Mouse (Mus musculus): ENCODE results near the gene Adcy9. TPM values are rescaled to one million over a fixed set of nuclear protein-coding genes. Genes with fewer than 3 reads are reported as not detected.

Adcy9 gene
- total and polyA plus RNA-seq, 2 experiments from 2014 or later, result 4.1 to 31.6 TPM

- H3K4me1 ChIP-seq (ENCODE audit: insufficient read depth, low read length), result peaks cover 34% of the 10 kb centered on the region
- no peaks in the 10 kb centered on the region for H3K36me3 ChIP-seq (ENCODE audit: insufficient read depth, low read length)
- peak overlapping the region; percentile 63 for H3K4me3 ChIP-seq (ENCODE audit: low read depth, low read length)
- no peak for TF ChIP-seq CTCF (IDR thresholded peaks at IDR 0.05)
- H3K27ac ChIP-seq (ENCODE audit: low read depth, low read length), result no peak overlapping the region
- no peak overlapping the region for H3K9ac ChIP-seq (replicated peaks; ENCODE audit: low read length, poor library complexity, severe bottlenecking)
- peak overlapping the region; percentile 95 for H3K4me2 ChIP-seq (ENCODE audit: low read depth, low read length, poor library complexity, severe bottlenecking)
- ATAC-seq (ENCODE audit: low FRiP score), result no peak
- DNase-seq (ENCODE audit: low spot score), result no peak
- no peaks in the 10 kb centered on the region for H3K27me3 ChIP-seq (ENCODE audit: insufficient read depth, low read length)
- no peaks in the 10 kb centered on the region for H3K9me3 ChIP-seq (ENCODE audit: low read length)
- WGBS, result 93% methylated on average over 11 of the region's 11 CpGs
These were observed 2.2 kb downstream of the Adcy9 start for GRCm38 (mm10) chr16:4418072-4418471.

DNA sequence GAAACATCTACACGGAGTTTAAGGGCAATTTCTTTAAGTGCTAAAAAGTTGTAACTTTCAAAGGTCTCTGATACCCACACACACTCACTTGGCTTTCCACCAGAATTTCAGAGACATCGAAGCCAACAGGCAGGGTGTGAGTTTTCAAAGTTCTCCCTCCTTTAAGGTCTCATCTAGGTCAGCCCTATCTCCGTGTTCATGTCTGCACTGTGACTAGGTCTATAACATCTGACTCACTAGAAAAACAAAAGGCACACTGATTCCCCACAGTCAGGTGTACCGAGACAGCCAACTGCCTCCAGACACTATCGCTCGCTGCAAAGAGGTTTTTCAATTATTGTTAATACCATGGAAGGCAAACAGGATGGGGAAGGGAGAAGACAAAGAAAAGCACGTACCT, 2.8 kb downstream of the Adcy9 start:
- no peaks in the 10 kb centered on the region for H3K36me3 ChIP-seq (ENCODE audit: insufficient read depth, low read length)
- H3K4me1 ChIP-seq (ENCODE audit: insufficient read depth, low read length), result peaks cover 34% of the 10 kb centered on the region
- H3K9ac ChIP-seq (replicated peaks; ENCODE audit: low read length, poor library complexity, severe bottlenecking), result no peak overlapping the region
- H3K4me2 ChIP-seq (ENCODE audit: low read depth, low read length, poor library complexity, severe bottlenecking), result peak overlapping the region; percentile 95
- H3K27ac ChIP-seq (ENCODE audit: low read depth, low read length), result no peak overlapping the region
- H3K9me3 ChIP-seq (ENCODE audit: low read length), result no peaks in the 10 kb centered on the region
- no peak for ATAC-seq (ENCODE audit: low FRiP score)
- 75% methylated on average over 7 of the region's 7 CpGs for WGBS
- no peaks in the 10 kb centered on the region for H3K27me3 ChIP-seq (ENCODE audit: insufficient read depth, low read length)
- DNase-seq (ENCODE audit: low spot score), result no peak
- peak overlapping the region; percentile 63; the same call in 1 of the 2 replicates for H3K4me3 ChIP-seq (ENCODE audit: low read depth, low read length)
- no peak for TF ChIP-seq CTCF (IDR thresholded peaks at IDR 0.05)

- no peak for DNase-seq (ENCODE audit: low spot score)
- H3K9ac ChIP-seq (replicated peaks; ENCODE audit: low read length, poor library complexity, severe bottlenecking), result no peak overlapping the region
- H3K36me3 ChIP-seq (ENCODE audit: insufficient read depth, low read length), result no peaks in the 10 kb centered on the region
- H3K4me1 ChIP-seq (ENCODE audit: insufficient read depth, low read length), result peaks cover 34% of the 10 kb centered on the region
- ATAC-seq (ENCODE audit: low FRiP score), result no peak
- TF ChIP-seq CTCF (IDR thresholded peaks at IDR 0.05), result no peak
- H3K9me3 ChIP-seq (ENCODE audit: low read length), result no peaks in the 10 kb centered on the region
- H3K27me3 ChIP-seq (ENCODE audit: insufficient read depth, low read length), result no peaks in the 10 kb centered on the region
- H3K4me2 ChIP-seq (ENCODE audit: low read depth, low read length, poor library complexity, severe bottlenecking), result peak overlapping the region; percentile 95
- no peak overlapping the region for H3K27ac ChIP-seq (ENCODE audit: low read depth, low read length)
- H3K4me3 ChIP-seq (ENCODE audit: low read depth, low read length), result peak overlapping the region; percentile 18
- 76% methylated on average over 8 of the region's 8 CpGs for WGBS
These were observed 5.3 kb downstream of the Adcy9 start for GRCm38 (mm10) chr16:4414881-4415585.

DNA sequence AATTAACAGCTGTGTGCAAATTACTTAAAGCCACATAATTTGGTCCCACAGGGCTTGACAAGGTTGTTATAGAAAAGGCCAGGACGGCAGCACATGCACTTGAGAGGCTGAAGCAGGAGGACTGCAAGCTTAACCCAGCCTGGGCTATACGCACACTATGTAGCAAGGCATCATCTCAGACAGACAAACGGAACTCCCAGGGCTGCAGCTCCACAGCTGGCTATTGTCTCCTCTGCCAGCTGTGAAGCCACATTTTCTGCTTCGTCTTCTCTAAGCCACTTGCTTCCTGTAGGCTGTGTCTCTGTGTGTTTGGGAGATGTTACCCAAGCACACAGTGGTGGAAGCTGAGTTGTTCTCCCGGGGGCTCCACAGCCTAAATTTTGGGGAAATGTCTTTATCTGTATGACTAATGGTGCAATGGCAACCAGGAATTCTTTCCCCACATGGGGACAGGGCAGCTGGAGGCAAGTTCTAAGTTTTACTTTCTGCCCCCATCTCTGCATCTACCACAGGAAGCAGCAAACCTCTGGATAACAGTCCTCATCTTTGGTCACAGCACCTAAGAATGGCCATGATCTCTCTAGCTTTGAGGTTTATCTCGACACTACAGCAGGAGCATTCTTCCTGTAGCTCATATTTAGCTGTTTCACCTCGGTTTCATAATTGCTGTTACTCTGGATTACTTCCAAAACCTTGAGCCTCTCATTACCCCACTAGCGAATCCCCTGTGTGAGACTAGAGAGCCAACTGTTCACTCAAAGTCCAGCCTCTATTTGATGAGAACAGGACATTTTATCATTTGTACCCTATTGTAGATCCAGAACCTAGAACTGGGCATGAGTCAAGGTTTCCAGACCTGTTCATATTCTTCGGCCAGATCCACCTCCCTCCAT, 6.1 kb downstream of the Adcy9 start:
- Histone ChIP-seq H3K4me3 (ENCODE audit: low read depth, low read length) (peak overlapping the region; percentile 18; the same call in 1 of the 2 replicates), H3K36me3 (ENCODE audit: insufficient read depth, low read length) (no peaks in the 10 kb centered on the region), H3K4me1 (ENCODE audit: insufficient read depth, low read length) (peaks cover 34% of the 10 kb centered on the region), H3K9me3 (ENCODE audit: low read length) (no peaks in the 10 kb centered on the region), H3K27me3 (ENCODE audit: insufficient read depth, low read length) (no peaks in the 10 kb centered on the region), H3K4me2 (ENCODE audit: low read depth, low read length, poor library complexity, severe bottlenecking) (peak overlapping the region; percentile 95), H3K27ac (ENCODE audit: low read depth, low read length) (no peak overlapping the region), H3K9ac (replicated peaks; ENCODE audit: low read length, poor library complexity, severe bottlenecking) (no peak overlapping the region)
- WGBS, result 70% methylated on average over 9 of the region's 9 CpGs
- TF ChIP-seq CTCF (IDR thresholded peaks at IDR 0.05), result no peak
- ATAC-seq (ENCODE audit: low FRiP score) (no peak), DNase-seq (ENCODE audit: low spot score) (no peak)

DNA sequence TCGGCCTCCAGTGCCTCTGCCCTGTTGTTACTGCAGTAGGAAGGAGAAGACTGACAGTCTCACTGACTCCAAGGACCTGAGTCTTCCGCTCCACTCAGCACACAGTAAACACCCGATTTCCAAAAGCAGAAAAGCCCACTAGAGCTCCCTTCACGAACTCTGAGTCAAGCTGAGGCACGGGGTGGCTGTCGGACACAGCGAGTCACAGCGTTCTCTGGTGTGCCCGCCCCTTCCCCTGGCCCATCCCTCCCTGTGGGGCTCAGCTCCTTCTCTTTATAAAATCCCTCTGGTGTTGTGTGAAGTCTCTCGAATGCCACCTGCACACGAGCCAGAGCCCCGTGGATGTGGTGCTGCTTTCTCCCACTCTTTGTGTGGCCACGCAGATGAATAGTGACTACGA, 7.0 kb downstream of the Adcy9 start:
- no peaks in the 10 kb centered on the region for H3K36me3 ChIP-seq (ENCODE audit: insufficient read depth, low read length)
- no peaks in the 10 kb centered on the region for H3K9me3 ChIP-seq (ENCODE audit: low read length)
- DNase-seq (ENCODE audit: low spot score), result no peak
- no peak for TF ChIP-seq CTCF (IDR thresholded peaks at IDR 0.05)
- H3K9ac ChIP-seq (replicated peaks; ENCODE audit: low read length, poor library complexity, severe bottlenecking), result no peak overlapping the region
- no peak overlapping the region for H3K4me2 ChIP-seq (ENCODE audit: low read depth, low read length, poor library complexity, severe bottlenecking)
- peaks cover 28% of the 10 kb centered on the region for H3K4me1 ChIP-seq (ENCODE audit: insufficient read depth, low read length)
- WGBS, result 47% methylated on average over 14 of the region's 14 CpGs
- H3K4me3 ChIP-seq (ENCODE audit: low read depth, low read length), result no peak overlapping the region
- H3K27me3 ChIP-seq (ENCODE audit: insufficient read depth, low read length), result no peaks in the 10 kb centered on the region
- no peak overlapping the region for H3K27ac ChIP-seq (ENCODE audit: low read depth, low read length)
- ATAC-seq (ENCODE audit: low FRiP score), result no peak

GRCm38 (mm10) chr16:4412298-4412697, 8.0 kb downstream of the Adcy9 start:
- TF ChIP-seq CTCF (IDR thresholded peaks at IDR 0.05), result no peak
- H3K27me3 ChIP-seq (ENCODE audit: insufficient read depth, low read length), result no peaks in the 10 kb centered on the region
- H3K4me2 ChIP-seq (ENCODE audit: low read depth, low read length, poor library complexity, severe bottlenecking), result no peak overlapping the region
- H3K9ac ChIP-seq (replicated peaks; ENCODE audit: low read length, poor library complexity, severe bottlenecking), result no peak overlapping the region
- ATAC-seq (ENCODE audit: low FRiP score) (no peak), DNase-seq (ENCODE audit: low spot score) (no peak)
- H3K4me1 ChIP-seq (ENCODE audit: insufficient read depth, low read length), result peaks cover 18% of the 10 kb centered on the region
- no peak overlapping the region for H3K4me3 ChIP-seq (ENCODE audit: low read depth, low read length)
- H3K36me3 ChIP-seq (ENCODE audit: insufficient read depth, low read length), result no peaks in the 10 kb centered on the region
- WGBS, result 79% methylated on average over 4 of the region's 4 CpGs
- no peak overlapping the region for H3K27ac ChIP-seq (ENCODE audit: low read depth, low read length)
- no peaks in the 10 kb centered on the region for H3K9me3 ChIP-seq (ENCODE audit: low read length)

All from midbrain, postnatal 0 days (tissue).